Mouse (Mus musculus) heart, embryonic 14.5 days (tissue): ENCODE measurements around the gene Gabpb1. TPM values are rescaled to one million over a fixed set of nuclear protein-coding genes. Genes with fewer than 3 reads are reported as not detected.
A peak's percentile ranks its signal among the peaks of the same experiment; 100 is the strongest.

Experiments used
- ATAC-seq: fragments of 200-750 bp; cut with Nextera tagmentation; 2 replicates; pipeline ENCODE4 v1.8.0; 2017; ENCODE audit warnings: low read depth, moderate TSS enrichment; ENCODE audit not compliant: insufficient number of reproducible peaks, insufficient read depth, low FRiP score
- H3K27ac ChIP-seq, 2 experiments: fragments of 200-500 bp in 1 of 2; fragments of 300-500 bp in 1 of 2; sonication (generic) in 1 of 2; replicated peaks in 1 of 2; 2 replicates each; pipeline ENCODE4 v1.5.1; 2012 to 2014; ENCODE audit warnings: low read depth in 2 of 2, low read length in 2 of 2, control low read depth in 1 of 2, mild to moderate bottlenecking in 1 of 2, mixed read lengths in 1 of 2; ENCODE audit not compliant: control insufficient read depth in 1 of 2, insufficient read depth in 1 of 2
- H3K27me3 ChIP-seq: fragments of 300-500 bp; sonication (generic); 2 replicates; pipeline ENCODE4 v1.6.1; 2014; ENCODE audit warnings: mild to moderate bottlenecking, low read length, control low read depth; ENCODE audit not compliant: control insufficient read depth, insufficient read depth
- H3K36me3 ChIP-seq: fragments of 300-500 bp; sonication (generic); 2 replicates; pipeline ENCODE4 v1.6.1; 2014; ENCODE audit warnings: mild to moderate bottlenecking, control low read depth, low read length, mixed read lengths; ENCODE audit not compliant: control insufficient read depth, insufficient read depth
- H3K4me1 ChIP-seq, 2 experiments: fragments of 200-500 bp in 1 of 2; fragments of 300-500 bp in 1 of 2; sonication (generic) in 1 of 2; 2 replicates each; pipeline ENCODE4 v1.6.1; 2012 to 2014; ENCODE audit warnings: low read length in 2 of 2, control low read depth in 1 of 2, mixed read lengths in 1 of 2; ENCODE audit not compliant: control insufficient read depth in 2 of 2, insufficient read depth in 2 of 2
- H3K4me2 ChIP-seq: fragments of 300-500 bp; sonication (generic); 2 replicates; pipeline ENCODE4 v1.6.1; 2014; ENCODE audit warnings: mild to moderate bottlenecking, low read length
- H3K4me3 ChIP-seq, 2 experiments: fragments of 200-500 bp in 1 of 2; fragments of 300-500 bp in 1 of 2; sonication (generic) in 1 of 2; 2 replicates each; pipeline ENCODE4 v1.5.1; 2012 to 2014; ENCODE audit warnings: low read length in 2 of 2, mild to moderate bottlenecking in 2 of 2, control low read depth in 1 of 2, low read depth in 1 of 2, moderate library complexity in 1 of 2; ENCODE audit not compliant: control insufficient read depth in 1 of 2, insufficient read depth in 1 of 2
- H3K9ac ChIP-seq: fragments of 300-500 bp; sonication (generic); 2 replicates; pipeline ENCODE4 v1.6.1; 2014; ENCODE audit warnings: mild to moderate bottlenecking, low read length
- H3K9me3 ChIP-seq: fragments of 300-500 bp; sonication (generic); 2 replicates; pipeline ENCODE4 v1.6.1; 2016; ENCODE audit warnings: low read length, control low read depth; ENCODE audit not compliant: control insufficient read depth
- WGBS: fragments of 180-500 bp; shearing (Covaris S2); extraction: QIAGEN DNeasy Blood & Tissue Kit; methylation state at CpG from one replicate; pipeline ENCODE4 v1.1.7; 2014; 5-methylcytosine and 5-hydroxymethylcytosine counted together
- polyA plus RNA-seq: library from polyadenylated mRNA; unstranded; fragments of >200 nt; fragmentation: Nextera tagmentation; extraction: Ambion mirVana; gene quantifications from 2 replicates; pipeline ENCODE4 v1.2.1, GENCODE M21; 2014

Gene Gabpb1
- polyA plus RNA-seq, 1 experiment from 2014 or later: 33.4 TPM

DNA sequence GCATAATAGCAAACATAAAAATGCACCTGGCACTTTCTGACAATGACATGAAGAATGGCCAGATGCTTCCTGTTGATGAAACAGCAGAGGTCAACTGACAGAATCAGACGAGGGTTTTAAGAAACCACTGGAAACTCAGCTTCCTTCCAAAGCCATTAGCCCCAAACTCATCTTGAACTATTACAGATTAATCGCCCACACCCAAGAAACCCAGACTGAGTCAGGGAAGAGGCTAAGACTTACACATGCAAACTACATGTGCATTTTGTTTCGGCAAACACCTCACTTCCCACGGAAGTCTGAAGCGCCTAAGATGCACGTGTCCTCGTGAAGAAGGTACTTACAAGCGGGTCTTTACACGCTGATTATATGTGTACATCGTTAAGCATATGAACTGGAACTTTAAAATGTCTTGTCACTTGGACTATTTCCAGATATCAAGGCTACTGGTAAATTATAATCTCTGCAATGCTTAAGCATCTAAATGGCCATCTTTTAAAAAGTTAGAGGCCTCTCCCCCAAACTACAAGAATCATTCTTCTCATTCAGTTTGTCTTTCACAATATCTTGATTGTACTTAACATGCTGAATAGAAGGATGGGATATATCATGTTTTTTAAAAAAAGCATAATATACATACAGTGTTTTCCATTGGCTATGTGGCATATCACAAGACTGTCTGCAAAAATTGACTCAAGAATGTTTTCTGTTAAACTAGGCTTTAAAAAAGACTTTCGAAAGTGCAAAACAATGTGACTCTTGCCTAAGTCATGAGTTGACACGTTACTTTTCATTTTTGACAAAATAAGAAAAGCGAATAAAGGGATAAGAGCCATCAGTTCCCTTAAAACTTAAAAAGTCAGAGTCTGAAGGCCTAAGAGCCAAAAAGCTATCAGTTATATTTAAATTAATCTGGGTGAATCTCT lies 2.6 kb downstream of the Gabpb1 start:
- Histone ChIP-seq H3K9me3 (no peaks in the 10 kb centered on the region), H3K4me3 (peak overlapping the region; percentile 94 to 95; a peak in 3 of 4 replicates), H3K27me3 (no peaks in the 10 kb centered on the region), H3K36me3 (peaks cover 2% of the 10 kb centered on the region; the same call in 1 of the 2 replicates), H3K4me1 (peaks cover 3 to 28% of the 10 kb centered on the region in 2 experiments; a peak in 3 of 4 replicates), H3K4me2 (peak overlapping the region; percentile 88), H3K27ac (peak overlapping the region; percentile 99; a peak in 2 of 4 replicates), H3K9ac (peak overlapping the region; percentile 99)
- ATAC-seq: no peak
- 59% methylated on average over 13 of the region's 13 CpGs for WGBS

GRCm38 (mm10) chr2:126668621-126669252 lies 7.4 kb downstream of the Gabpb1 start:
- H3K27me3 ChIP-seq: no peaks in the 10 kb centered on the region
- H3K9ac ChIP-seq: no peak overlapping the region
- no peak overlapping the region for H3K27ac ChIP-seq
- H3K4me1 ChIP-seq: peaks cover 3 to 15% of the 10 kb centered on the region in 2 experiments; a peak in 3 of 4 replicates
- ATAC-seq: no peak
- WGBS: 88% methylated on average over 5 of the region's 5 CpGs
- H3K4me2 ChIP-seq: no peak overlapping the region
- no peaks in the 10 kb centered on the region for H3K9me3 ChIP-seq
- H3K4me3 ChIP-seq: no peak overlapping the region
- no peaks in the 10 kb centered on the region for H3K36me3 ChIP-seq

DNA sequence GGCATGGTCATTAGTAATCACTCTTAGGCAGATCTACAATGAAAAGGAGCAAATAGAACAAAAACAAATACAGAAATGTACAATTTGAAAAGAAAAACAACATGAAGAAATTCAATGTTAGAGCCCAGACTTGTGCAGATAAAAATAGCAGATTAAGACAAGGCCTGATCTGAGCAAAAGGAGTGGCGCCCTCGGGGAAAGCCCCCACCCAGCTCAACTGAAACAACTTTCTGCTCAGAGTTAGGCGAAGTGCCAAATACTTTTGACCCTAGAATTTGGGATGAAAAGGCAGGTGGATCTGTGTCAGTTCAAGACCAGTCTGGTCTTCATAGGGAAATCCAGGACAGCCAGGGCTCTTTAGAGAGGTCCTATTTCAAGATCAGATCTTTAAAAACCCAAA lies 10.2 kb downstream of the Gabpb1 start:
- Histone ChIP-seq H3K4me1 (no peaks in the 10 kb centered on the region), H3K9ac (no peak overlapping the region), H3K27me3 (no peaks in the 10 kb centered on the region), H3K4me2 (no peak overlapping the region), H3K36me3 (no peaks in the 10 kb centered on the region), H3K4me3 (no peak overlapping the region), H3K9me3 (no peaks in the 10 kb centered on the region), H3K27ac (no peak overlapping the region)
- ATAC-seq: no peak
- 84% methylated on average over 3 of the region's 3 CpGs for WGBS

- H3K9ac ChIP-seq: no peak overlapping the region
Observed at GRCm38 (mm10) chr2:126663481-126663880, 12.7 kb downstream of the Gabpb1 start.

GRCm38 (mm10) chr2:126652929-126653328 lies 23.2 kb downstream of the Gabpb1 start:
- H3K9ac ChIP-seq: no peak overlapping the region
- H3K4me3 ChIP-seq: no peak overlapping the region
- H3K27me3 ChIP-seq: no peaks in the 10 kb centered on the region
- no peak overlapping the region for H3K4me2 ChIP-seq
- H3K27ac ChIP-seq: no peak overlapping the region
- 89% methylated on average over 4 of the region's 4 CpGs for WGBS
- no peaks in the 10 kb centered on the region for H3K9me3 ChIP-seq
- H3K36me3 ChIP-seq: peaks cover 71% of the 10 kb centered on the region
- no peaks in the 10 kb centered on the region for H3K4me1 ChIP-seq
- no peak for ATAC-seq

More at GRCm38 (mm10) chr2:126663481-126663880, 12.7 kb downstream of the Gabpb1 start:
- 51% methylated on average over 4 of the region's 4 CpGs for WGBS
- Histone ChIP-seq H3K27me3 (no peaks in the 10 kb centered on the region), H3K27ac (no peak overlapping the region), H3K36me3 (no peaks in the 10 kb centered on the region), H3K4me3 (no peak overlapping the region), H3K4me1 (no peaks in the 10 kb centered on the region), H3K9me3 (no peaks in the 10 kb centered on the region), H3K4me2 (no peak overlapping the region)
- no peak for ATAC-seq

DNA sequence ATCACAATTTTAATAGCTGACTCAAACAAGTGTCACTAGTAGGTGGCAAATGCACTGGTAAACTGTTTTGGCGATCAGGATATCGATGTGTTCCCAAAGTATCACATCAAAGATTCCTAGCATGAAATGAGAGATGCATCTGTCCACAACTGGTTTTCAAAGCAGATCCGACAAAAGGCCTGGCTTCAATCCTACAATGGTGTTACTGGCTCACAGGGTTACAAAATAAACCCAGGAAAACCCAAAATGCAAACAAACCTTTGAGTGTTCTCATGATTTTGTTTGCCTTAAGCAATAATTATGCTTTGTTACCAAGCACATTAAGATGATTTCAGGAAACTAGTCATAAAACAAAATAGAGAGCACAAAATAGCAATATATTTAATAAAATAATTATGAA lies 28.4 kb downstream of the Gabpb1 start:
- Histone ChIP-seq H3K27me3 (no peaks in the 10 kb centered on the region), H3K27ac (no peak overlapping the region), H3K4me1 (no peaks in the 10 kb centered on the region), H3K36me3 (peaks cover 95% of the 10 kb centered on the region), H3K9ac (no peak overlapping the region), H3K4me3 (no peak overlapping the region), H3K4me2 (no peak overlapping the region), H3K9me3 (no peaks in the 10 kb centered on the region)
- 92% methylated on average over 3 of the region's 3 CpGs for WGBS
- ATAC-seq: no peak

GRCm38 (mm10) chr2:126646461-126646860 lies 29.7 kb downstream of the Gabpb1 start:
- peaks cover 86% of the 10 kb centered on the region for H3K36me3 ChIP-seq
- 93% methylated on average over 5 of the region's 5 CpGs for WGBS
- H3K4me2 ChIP-seq: no peak overlapping the region
- no peaks in the 10 kb centered on the region for H3K9me3 ChIP-seq
- H3K4me1 ChIP-seq: no peaks in the 10 kb centered on the region
- H3K27me3 ChIP-seq: no peaks in the 10 kb centered on the region
- no peak overlapping the region for H3K9ac ChIP-seq
- H3K4me3 ChIP-seq: no peak overlapping the region
- no peak for ATAC-seq
- H3K27ac ChIP-seq: no peak overlapping the region
